Mouse (Mus musculus): ENCODE measurements at regions not wholly inside any gene's neighbourhood (a gene's known extent, or its start where the extent isn't known, plus 50 kb on each side); places are given as distances from the start of the nearest gene placed in this dataset.
"Not testable (repeated sequence)": the region's sequence is repeated elsewhere in the genome, so short reads cannot be mapped to it uniquely, and the experiment has no call there.

- DNase-seq (ENCODE audit: extremely low spot score, low read depth, low spot score): no peak
Observed at GRCm38 (mm10) chr12:29361236-29361635, 166.9 kb upstream of the Myt1l start.

- DNase-seq (ENCODE audit: extremely low spot score, low read depth, low spot score): not testable (repeated sequence)
Observed at GRCm38 (mm10) chr12:29367741-29368106, 160.5 kb upstream of the Myt1l start.

GRCm38 (mm10) chr12:29368107-29368819, 159.9 kb upstream of the Myt1l start:
- no peak for DNase-seq (ENCODE audit: extremely low spot score, low read depth, low spot score)

- DNase-seq (ENCODE audit: extremely low spot score, low read depth, low spot score): no peak
Observed at GRCm38 (mm10) chr12:29368820-29369175, 159.4 kb upstream of the Myt1l start.

GRCm38 (mm10) chr12:29391756-29392155, 136.4 kb upstream of the Myt1l start:
- no peak for DNase-seq (ENCODE audit: extremely low spot score, low read depth, low spot score)

GRCm38 (mm10) chr12:29394271-29394670, 133.9 kb upstream of the Myt1l start:
- no peak for DNase-seq (ENCODE audit: extremely low spot score, low read depth, low spot score)

GRCm38 (mm10) chr12:29394881-29395280, 133.3 kb upstream of the Myt1l start:
- DNase-seq (ENCODE audit: extremely low spot score, low read depth, low spot score): no peak

- no peak for DNase-seq (ENCODE audit: extremely low spot score, low read depth, low spot score)
Observed at GRCm38 (mm10) chr12:29395401-29395982, 132.7 kb upstream of the Myt1l start.

- DNase-seq (ENCODE audit: extremely low spot score, low read depth, low spot score): no peak
Observed at GRCm38 (mm10) chr12:29404434-29404833, 123.8 kb upstream of the Myt1l start.

GRCm38 (mm10) chr12:29409336-29410055, 118.7 kb upstream of the Myt1l start:
- no peak for DNase-seq (ENCODE audit: extremely low spot score, low read depth, low spot score)

- no peak for DNase-seq (ENCODE audit: extremely low spot score, low read depth, low spot score)
Observed at GRCm38 (mm10) chr12:29433936-29434335, 94.2 kb upstream of the Myt1l start.

- DNase-seq (ENCODE audit: extremely low spot score, low read depth, low spot score): no peak
Observed at GRCm38 (mm10) chr12:29439343-29440019, 88.7 kb upstream of the Myt1l start.

GRCm38 (mm10) chr12:29465201-29465600, 63.0 kb upstream of the Myt1l start:
- peak; percentile 44 for DNase-seq (ENCODE audit: extremely low spot score, low read depth, low spot score)
